Mouse (Mus musculus): ENCODE results near the gene Stk25. TPM values are rescaled to one million over a fixed set of nuclear protein-coding genes. Genes with fewer than 3 reads are reported as not detected.
A peak's percentile ranks its signal among the peaks of the same experiment; 100 is the strongest.

Gene Stk25
- polyA plus RNA-seq, 1 experiment from 2014 or later, result 382 TPM

DNA sequence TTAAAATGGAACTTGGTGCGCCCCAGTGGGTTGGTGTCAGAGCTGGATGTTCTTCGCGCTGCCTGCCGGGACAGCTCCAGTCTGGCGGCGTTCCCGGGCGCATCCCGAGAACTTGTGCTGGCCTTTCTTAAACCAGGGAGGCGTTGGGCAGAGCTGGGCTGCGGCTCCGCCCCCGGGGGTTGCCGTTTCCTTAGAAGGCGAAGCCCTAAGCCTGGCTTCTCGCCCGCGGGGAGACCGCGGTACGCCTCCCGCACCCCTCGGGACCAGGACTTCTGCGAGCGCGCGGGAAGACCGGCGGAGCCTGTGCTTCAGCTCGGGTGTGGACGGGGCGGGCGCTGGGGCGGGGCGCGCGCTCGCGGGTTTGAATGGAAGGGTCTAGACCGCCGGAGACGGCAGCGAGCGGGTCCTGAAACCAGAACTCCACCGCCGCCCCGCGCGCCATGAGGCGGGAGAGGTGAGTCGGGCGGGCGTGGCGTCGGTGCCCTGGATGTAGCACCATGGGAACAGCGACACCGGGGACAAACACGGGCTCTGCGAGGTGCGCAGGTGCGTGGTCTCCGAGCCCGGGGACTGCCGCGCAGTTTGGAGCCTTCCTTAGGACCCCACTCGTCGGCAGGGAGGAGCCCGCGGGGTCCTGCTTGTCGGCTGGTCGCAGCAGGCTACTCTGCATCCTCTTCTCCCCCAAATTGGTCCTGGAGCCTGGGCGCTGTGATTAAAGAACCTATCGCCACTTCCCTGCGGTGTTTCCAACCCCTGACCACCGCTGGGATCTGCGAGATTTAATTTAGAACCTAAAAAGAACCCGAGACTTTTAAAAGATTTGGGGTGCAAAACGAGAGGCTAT, 27.2 kb upstream of the Stk25 start, which contains the start of gene Bok:
Bok (plus strand) TSS at position 260 of the 844 bp plus-strand sequence.
- Histone ChIP-seq H3K9me3 (ENCODE audit: control insufficient read depth, low read length) (no peaks in the 10 kb centered on the region), H3K4me1 (ENCODE audit: control insufficient read depth, insufficient read depth, low read length) (0 out of 2 replicates have a peak, but pooled peaks cover 5% of the 10 kb centered on the region), H3K9ac (replicated peaks; ENCODE audit: low read depth, low read length) (peak within 1 kb of the TSS; percentile 67), H3K27me3 (ENCODE audit: control insufficient read depth, insufficient read depth, low read length) (no peaks in the 10 kb centered on the region), H3K27ac (ENCODE audit: low read depth, low read length) (peak within 1 kb of the TSS; percentile 72), H3K4me2 (ENCODE audit: low read depth, low read length) (peak within 1 kb of the TSS; percentile 76), H3K36me3 (ENCODE audit: control insufficient read depth, insufficient read depth, low read length) (no peaks in the 10 kb centered on the region), H3K4me3 (ENCODE audit: low read depth, low read length) (peak within 1 kb of the TSS; percentile 56)
- WGBS, result under 1% methylated on average over 76 of the region's 78 CpGs
- ATAC-seq (ENCODE audit: low read depth), result peak; percentile 64

DNA sequence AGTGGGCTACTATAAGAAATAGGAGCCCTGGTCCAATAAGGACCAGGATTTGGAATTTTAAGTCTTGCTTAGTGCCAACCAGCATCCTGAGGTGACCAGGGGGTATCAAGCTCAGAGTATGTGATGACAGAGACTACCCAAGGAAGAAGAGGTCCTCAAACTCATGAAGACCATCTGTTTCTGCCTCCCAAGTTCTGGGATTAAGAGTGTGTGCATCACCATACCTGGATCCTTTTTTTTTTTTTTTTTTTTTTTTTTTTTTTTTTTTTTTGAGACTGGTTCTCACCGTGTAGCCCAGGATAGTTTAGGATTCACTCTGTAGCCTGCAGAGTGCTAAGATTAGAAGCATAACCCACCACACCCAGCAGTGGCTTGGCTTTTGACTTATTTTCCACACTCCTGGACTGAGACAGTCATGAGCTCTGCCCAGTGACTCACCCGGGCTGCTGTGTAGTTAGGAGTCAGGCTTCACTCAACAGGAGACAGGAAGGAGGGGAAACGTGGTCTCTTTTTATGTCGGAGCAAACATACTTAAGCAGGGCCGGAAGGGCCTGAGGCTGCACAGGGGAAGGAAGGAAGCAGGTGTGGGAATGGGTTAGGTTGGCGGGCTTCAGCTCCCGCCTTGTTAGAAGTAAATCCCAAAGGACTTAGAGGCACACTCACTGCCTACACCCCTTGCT, 21.6 kb upstream of the Stk25 start:
- H3K36me3 ChIP-seq (ENCODE audit: control insufficient read depth, insufficient read depth, low read length), result no peaks in the 10 kb centered on the region
- H3K27ac ChIP-seq (ENCODE audit: low read depth, low read length), result no peak overlapping the region
- no peak overlapping the region for H3K4me2 ChIP-seq (ENCODE audit: low read depth, low read length)
- no peaks in the 10 kb centered on the region for H3K4me1 ChIP-seq (ENCODE audit: control insufficient read depth, insufficient read depth, low read length)
- H3K9me3 ChIP-seq (ENCODE audit: control insufficient read depth, low read length), result no peaks in the 10 kb centered on the region
- no peak for ATAC-seq (ENCODE audit: low read depth)
- 74% methylated on average over 7 of the region's 7 CpGs for WGBS
- H3K9ac ChIP-seq (replicated peaks; ENCODE audit: low read depth, low read length), result no peak overlapping the region
- H3K27me3 ChIP-seq (ENCODE audit: control insufficient read depth, insufficient read depth, low read length), result no peaks in the 10 kb centered on the region
- no peak overlapping the region for H3K4me3 ChIP-seq (ENCODE audit: low read depth, low read length)

DNA sequence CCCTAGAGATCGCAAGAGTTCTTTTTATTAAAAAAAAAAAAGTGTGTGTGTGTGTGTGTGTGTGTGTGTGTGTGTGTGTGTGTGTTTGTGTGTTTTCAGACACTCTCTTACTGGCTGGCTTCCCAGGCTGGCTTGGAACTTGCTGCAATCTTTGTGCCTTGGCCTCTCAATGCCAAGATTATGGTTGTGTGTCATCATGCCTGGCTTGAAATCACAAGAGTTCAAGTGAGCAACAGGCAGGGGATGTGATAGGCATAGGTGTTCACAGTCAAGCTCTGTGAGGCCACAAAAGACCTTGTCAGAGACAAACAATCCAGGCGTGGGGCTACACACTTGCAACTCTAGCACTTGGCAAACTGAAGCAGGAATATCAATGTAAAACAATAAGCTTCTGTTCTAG, 19.9 kb upstream of the Stk25 start:
- Histone ChIP-seq H3K27me3 (ENCODE audit: control insufficient read depth, insufficient read depth, low read length) (no peaks in the 10 kb centered on the region), H3K9me3 (ENCODE audit: control insufficient read depth, low read length) (no peaks in the 10 kb centered on the region), H3K27ac (ENCODE audit: low read depth, low read length) (no peak overlapping the region), H3K4me3 (ENCODE audit: low read depth, low read length) (no peak overlapping the region), H3K9ac (replicated peaks; ENCODE audit: low read depth, low read length) (no peak overlapping the region), H3K4me2 (ENCODE audit: low read depth, low read length) (no peak overlapping the region), H3K36me3 (ENCODE audit: control insufficient read depth, insufficient read depth, low read length) (no peaks in the 10 kb centered on the region), H3K4me1 (ENCODE audit: control insufficient read depth, insufficient read depth, low read length) (no peaks in the 10 kb centered on the region)
- ATAC-seq (ENCODE audit: low read depth), result no peak
- 71% methylated on average over 2 of the region's 2 CpGs for WGBS

DNA sequence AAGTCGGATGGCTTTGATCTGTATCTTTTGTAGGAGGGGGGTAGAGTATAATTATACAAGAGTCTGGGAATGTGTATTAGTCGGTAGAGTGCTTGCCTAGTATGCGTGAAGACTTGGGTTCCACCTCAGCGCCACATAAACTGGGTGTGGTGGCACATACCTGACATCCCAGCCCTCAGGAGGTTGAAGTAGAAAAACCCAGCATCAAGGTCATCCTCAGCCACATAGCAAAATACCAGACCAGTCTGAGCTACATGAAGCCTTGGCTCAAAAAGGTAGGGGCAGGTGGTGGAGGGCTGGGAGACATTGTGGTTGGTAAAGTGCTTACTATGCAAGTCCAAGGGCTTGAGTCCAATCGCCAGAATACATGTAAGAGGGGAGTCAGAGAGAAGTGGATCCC, 14.2 kb upstream of the Stk25 start:
- no peaks in the 10 kb centered on the region for H3K9me3 ChIP-seq (ENCODE audit: control insufficient read depth, low read length)
- 93% methylated on average over 5 of the region's 5 CpGs for WGBS

DNA sequence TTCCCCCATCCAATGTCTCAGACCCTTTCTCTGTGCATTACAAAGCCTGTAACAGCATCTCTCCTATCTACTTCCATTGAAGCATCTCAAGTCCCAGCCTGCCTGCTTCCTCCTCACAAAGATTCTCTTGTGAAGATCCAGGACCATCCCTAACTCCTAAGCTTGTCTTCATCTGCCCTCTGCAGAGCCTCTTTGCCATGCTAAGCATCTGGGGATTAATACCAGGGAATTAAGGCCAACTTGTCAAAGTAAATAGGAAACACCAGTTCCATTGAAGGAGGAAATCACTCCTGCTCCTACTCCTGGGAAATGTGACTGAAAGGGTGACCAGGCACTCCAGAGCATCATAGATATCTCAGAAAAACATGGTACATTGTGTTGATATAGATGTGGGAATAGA, 11.5 kb upstream of the Stk25 start:
- Histone ChIP-seq H3K9ac (replicated peaks; ENCODE audit: low read depth, low read length) (no peak overlapping the region), H3K27me3 (ENCODE audit: control insufficient read depth, insufficient read depth, low read length) (no peaks in the 10 kb centered on the region), H3K4me3 (ENCODE audit: low read depth, low read length) (no peak overlapping the region), H3K4me2 (ENCODE audit: low read depth, low read length) (no peak overlapping the region), H3K4me1 (ENCODE audit: control insufficient read depth, insufficient read depth, low read length) (0 out of 2 replicates have a peak, but pooled peaks cover 5% of the 10 kb centered on the region), H3K36me3 (ENCODE audit: control insufficient read depth, insufficient read depth, low read length) (no peaks in the 10 kb centered on the region), H3K27ac (ENCODE audit: low read depth, low read length) (no peak overlapping the region), H3K9me3 (ENCODE audit: control insufficient read depth, low read length) (no peaks in the 10 kb centered on the region)
- ATAC-seq (ENCODE audit: low read depth), result no peak

More for the DNA sequence above, 14.2 kb upstream of the Stk25 start:
- Histone ChIP-seq H3K9ac (replicated peaks; ENCODE audit: low read depth, low read length) (no peak overlapping the region), H3K4me1 (ENCODE audit: control insufficient read depth, insufficient read depth, low read length) (0 out of 2 replicates have a peak, but pooled peaks cover 5% of the 10 kb centered on the region), H3K4me2 (ENCODE audit: low read depth, low read length) (no peak overlapping the region), H3K27ac (ENCODE audit: low read depth, low read length) (no peak overlapping the region), H3K4me3 (ENCODE audit: low read depth, low read length) (no peak overlapping the region), H3K36me3 (ENCODE audit: control insufficient read depth, insufficient read depth, low read length) (no peaks in the 10 kb centered on the region), H3K27me3 (ENCODE audit: control insufficient read depth, insufficient read depth, low read length) (no peaks in the 10 kb centered on the region)
- no peak for ATAC-seq (ENCODE audit: low read depth)

DNA sequence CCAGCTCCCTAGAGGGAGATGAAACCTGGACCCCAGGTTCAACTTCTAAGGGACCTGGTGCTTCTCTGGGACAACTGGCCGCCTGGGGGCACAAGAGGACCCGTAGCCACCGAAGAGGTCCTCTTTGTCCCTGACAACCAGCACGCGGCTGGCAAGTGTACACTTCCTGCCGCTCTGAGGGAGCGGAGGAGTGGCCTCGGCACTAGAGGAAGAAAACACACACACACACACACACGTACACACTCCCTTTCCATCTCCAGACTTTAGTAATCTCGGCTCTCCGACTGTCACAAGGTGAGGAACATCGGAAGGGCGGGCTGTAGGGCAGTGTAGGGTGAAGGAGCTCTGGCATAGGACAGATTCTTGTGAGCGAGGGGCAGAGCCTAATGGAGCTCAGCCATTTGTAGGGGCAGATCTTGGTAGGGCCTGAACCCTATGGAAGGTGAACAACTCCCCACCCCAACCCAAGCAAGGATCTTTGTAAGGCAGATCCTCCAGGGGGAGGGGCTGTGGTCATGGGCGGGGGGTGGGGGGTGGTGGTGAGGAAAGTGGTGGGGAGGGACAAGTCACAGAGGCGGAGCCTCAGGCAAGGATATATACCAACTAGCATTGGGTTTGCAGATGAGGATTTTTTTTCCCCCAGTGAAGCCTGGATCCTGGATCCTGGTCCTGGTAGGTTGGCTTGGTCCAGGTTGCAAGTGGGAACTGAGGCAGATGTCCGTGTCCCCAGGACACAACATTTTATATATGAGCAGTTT, 10.5 kb upstream of the Stk25 start:
- no peaks in the 10 kb centered on the region for H3K27me3 ChIP-seq (ENCODE audit: control insufficient read depth, insufficient read depth, low read length)
- no peaks in the 10 kb centered on the region for H3K36me3 ChIP-seq (ENCODE audit: control insufficient read depth, insufficient read depth, low read length)
- peak overlapping the region; percentile 32 for H3K4me3 ChIP-seq (ENCODE audit: low read depth, low read length)
- H3K27ac ChIP-seq (ENCODE audit: low read depth, low read length), result peak overlapping the region; percentile 60
- H3K9ac ChIP-seq (replicated peaks; ENCODE audit: low read depth, low read length), result peak overlapping the region; percentile 43
- ATAC-seq (ENCODE audit: low read depth), result peak; percentile 91
- H3K9me3 ChIP-seq (ENCODE audit: control insufficient read depth, low read length), result no peaks in the 10 kb centered on the region
- 0 out of 2 replicates have a peak, but pooled peaks cover 5% of the 10 kb centered on the region for H3K4me1 ChIP-seq (ENCODE audit: control insufficient read depth, insufficient read depth, low read length)
- peak overlapping the region; percentile 56 for H3K4me2 ChIP-seq (ENCODE audit: low read depth, low read length)
- WGBS, result 10% methylated on average over 17 of the region's 17 CpGs

DNA sequence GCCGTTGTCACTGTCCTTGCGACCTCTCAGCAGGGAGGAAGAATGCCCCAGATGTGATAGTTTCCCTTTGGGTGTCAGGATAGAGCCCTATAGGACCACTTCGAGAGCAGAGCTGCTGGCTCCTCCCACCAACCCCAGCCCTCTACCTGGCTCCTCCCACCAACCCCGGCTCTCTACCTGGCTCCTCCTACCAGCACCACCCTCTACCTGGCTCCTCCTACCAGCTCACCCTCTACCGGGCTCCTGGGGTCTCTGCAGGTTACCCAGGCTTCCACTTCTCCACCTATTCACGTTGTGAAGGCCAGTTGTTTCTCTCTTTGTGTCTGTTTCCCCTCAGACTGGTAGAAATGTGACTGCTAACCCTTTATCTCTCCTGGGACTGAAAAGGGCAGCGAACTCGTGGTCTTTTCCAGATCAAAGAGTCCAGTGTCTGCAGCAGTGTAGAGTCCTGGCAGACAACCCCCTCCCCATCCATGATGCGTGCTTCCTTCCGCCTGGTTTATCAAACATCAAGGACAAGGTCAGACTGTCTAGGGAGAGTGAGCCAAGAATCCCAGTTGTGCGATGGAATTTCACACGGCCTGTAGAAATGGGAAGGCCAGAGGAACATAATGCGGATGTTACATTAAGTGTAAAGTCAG, 9.4 kb upstream of the Stk25 start:
- 28% methylated on average over 13 of the region's 13 CpGs for WGBS
- ATAC-seq (ENCODE audit: low read depth), result no peak
- no peak overlapping the region for H3K4me3 ChIP-seq (ENCODE audit: low read depth, low read length)
- H3K27me3 ChIP-seq (ENCODE audit: control insufficient read depth, insufficient read depth, low read length), result no peaks in the 10 kb centered on the region
- no peaks in the 10 kb centered on the region for H3K9me3 ChIP-seq (ENCODE audit: control insufficient read depth, low read length)
- no peak overlapping the region for H3K4me2 ChIP-seq (ENCODE audit: low read depth, low read length)
- 0 out of 2 replicates have a peak, but pooled peaks cover 5% of the 10 kb centered on the region for H3K4me1 ChIP-seq (ENCODE audit: control insufficient read depth, insufficient read depth, low read length)
- no peak overlapping the region for H3K9ac ChIP-seq (replicated peaks; ENCODE audit: low read depth, low read length)
- no peak overlapping the region for H3K27ac ChIP-seq (ENCODE audit: low read depth, low read length)
- no peaks in the 10 kb centered on the region for H3K36me3 ChIP-seq (ENCODE audit: control insufficient read depth, insufficient read depth, low read length)

DNA sequence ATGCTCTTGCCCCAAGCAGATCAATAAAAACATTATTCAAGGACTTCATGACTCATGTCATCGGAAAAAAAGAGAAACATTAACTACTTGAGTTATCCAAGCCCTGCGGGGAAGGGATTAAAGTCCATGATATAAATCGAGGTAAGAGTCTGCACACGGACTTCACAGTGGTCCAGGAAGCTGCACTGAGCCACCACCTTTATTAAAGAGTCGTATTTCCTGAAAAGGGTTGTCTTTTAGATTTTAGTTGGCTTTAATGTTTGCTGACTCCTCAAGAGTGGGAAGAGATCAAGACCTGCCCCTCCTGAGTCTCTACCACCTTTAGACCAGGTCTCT, 1.5 kb downstream of the Stk25 start:
- no peaks in the 10 kb centered on the region; the same call in 1 of the 2 replicates for H3K9me3 ChIP-seq (ENCODE audit: control insufficient read depth, low read length)
- H3K27me3 ChIP-seq (ENCODE audit: control insufficient read depth, insufficient read depth, low read length), result no peaks in the 10 kb centered on the region
- H3K9ac ChIP-seq (replicated peaks; ENCODE audit: low read depth, low read length), result no peak overlapping the region
- H3K27ac ChIP-seq (ENCODE audit: low read depth, low read length), result no peak overlapping the region
- H3K4me1 ChIP-seq (ENCODE audit: control insufficient read depth, insufficient read depth, low read length), result no peaks in the 10 kb centered on the region
- no peak overlapping the region for H3K4me2 ChIP-seq (ENCODE audit: low read depth, low read length)
- no peak overlapping the region for H3K4me3 ChIP-seq (ENCODE audit: low read depth, low read length)
- WGBS, result 78% methylated on average over 5 of the region's 5 CpGs
- no peak for ATAC-seq (ENCODE audit: low read depth)
- H3K36me3 ChIP-seq (ENCODE audit: control insufficient read depth, insufficient read depth, low read length), result no peaks in the 10 kb centered on the region
